Mouse (Mus musculus) cerebellum, adult 2 months (tissue): Measurements from ENCODE around the gene Pabpn1l. TPM values are rescaled to one million over a fixed set of nuclear protein-coding genes. Genes with fewer than 3 reads are reported as not detected.
A peak's percentile ranks its signal among the peaks of the same experiment; 100 is the strongest.

Experiments used
- DNase-seq, 2 experiments: peaks; one replicate each; pipeline ENCODE4 v3.0.0; 2021
- H3K27ac ChIP-seq: fragments of 200-500 bp; 2 replicates; pipeline ENCODE4 v1.5.1; 2012; ENCODE audit warnings: low read length, control low read depth, inconsistent platforms; ENCODE audit not compliant: insufficient read depth
- H3K27me3 ChIP-seq: fragments of 200-500 bp; 2 replicates; pipeline ENCODE4 v1.6.1; 2012; ENCODE audit warnings: inconsistent platforms, mild to moderate bottlenecking, low read length, moderate library complexity; ENCODE audit not compliant: control insufficient read depth, insufficient read depth
- H3K4me1 ChIP-seq: fragments of 200-500 bp; 2 replicates; pipeline ENCODE4 v1.6.1; 2011; ENCODE audit warnings: low read length; ENCODE audit not compliant: control insufficient read depth, insufficient read depth
- H3K4me3 ChIP-seq: fragments of 200-500 bp; replicated peaks from 2 replicates; pipeline ENCODE3; 2011; ENCODE audit warnings: mild to moderate bottlenecking, low read depth, low read length, control low read depth; ENCODE audit not compliant: insufficient read depth
- CTCF ChIP-seq: fragments of 200-500 bp; IDR thresholded peaks from 2 replicates; pipeline ENCODE4 v1.5.1; 2011; ENCODE audit warnings: low read depth, mild to moderate bottlenecking, control low read depth, low read length, moderate library complexity, borderline replicate concordance; ENCODE audit not compliant: insufficient read depth
- POLR2A ChIP-seq: fragments of 200-500 bp; IDR thresholded peaks from 2 replicates; pipeline ENCODE4 v1.6.1; 2011; ENCODE audit warnings: low read length, control low read depth, borderline replicate concordance; ENCODE audit not compliant: insufficient read depth
- WGBS: fragments of 180-500 bp; shearing (Covaris S2); methylation state at CpG from one replicate; pipeline ENCODE4 v1.1.7; 2018; 5-methylcytosine and 5-hydroxymethylcytosine counted together
- polyA plus RNA-seq: library from polyadenylated mRNA; depleted of rRNA; stranded (reverse); fragments of >200 nt; gene quantifications from 2 replicates; pipeline ENCODE4 v1.2.3, GENCODE M21; 2012

The Pabpn1l gene
- polyA plus RNA-seq, 1 experiment, result not detected

DNA sequence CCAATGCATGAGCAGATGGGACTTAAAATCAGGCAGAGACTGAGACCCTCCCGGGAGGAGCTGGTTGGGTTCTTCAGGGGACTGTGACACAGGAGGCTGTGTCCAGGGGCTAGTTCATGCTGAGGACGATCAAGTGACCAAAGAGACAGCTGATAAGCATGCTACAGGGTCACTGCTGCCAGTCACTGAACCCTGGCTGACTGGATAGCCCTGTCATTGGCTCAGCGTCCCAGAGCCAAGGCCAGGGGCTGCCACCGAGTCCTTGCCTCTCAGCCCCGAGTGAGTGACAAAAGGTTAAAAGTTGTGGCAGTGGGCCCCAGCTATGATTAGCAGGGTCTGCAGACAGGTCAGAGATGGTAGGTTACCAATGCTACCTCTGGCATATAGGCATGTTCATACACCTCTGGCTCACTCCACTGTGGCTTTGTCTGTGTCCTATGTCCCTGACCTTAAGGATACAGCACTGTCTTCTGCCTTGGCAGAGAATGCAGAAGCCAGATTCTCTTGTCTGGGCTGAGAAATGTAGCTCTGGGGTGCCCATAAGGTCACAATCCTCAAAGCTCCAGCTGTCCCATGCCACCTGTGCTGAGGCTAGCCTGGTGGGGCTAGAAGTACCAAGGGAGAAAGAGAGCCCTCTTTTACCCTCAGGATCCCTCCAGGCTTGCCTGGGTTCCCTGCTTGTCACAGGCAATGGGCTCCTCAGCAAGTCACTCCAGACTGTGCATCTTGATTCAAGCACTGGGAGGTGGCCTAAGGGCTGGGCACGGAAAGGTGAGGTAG, 21.8 kb upstream of the Pabpn1l start:
- TF ChIP-seq CTCF (no peak), POLR2A (no peak)
- Histone ChIP-seq H3K27ac (no peak overlapping the region), H3K4me3 (no peak overlapping the region), H3K4me1 (peaks cover 47% of the 10 kb centered on the region), H3K27me3 (no peaks in the 10 kb centered on the region)
- WGBS, result 53% methylated on average over 6 of the region's 6 CpGs
- DNase-seq, result no peak

DNA sequence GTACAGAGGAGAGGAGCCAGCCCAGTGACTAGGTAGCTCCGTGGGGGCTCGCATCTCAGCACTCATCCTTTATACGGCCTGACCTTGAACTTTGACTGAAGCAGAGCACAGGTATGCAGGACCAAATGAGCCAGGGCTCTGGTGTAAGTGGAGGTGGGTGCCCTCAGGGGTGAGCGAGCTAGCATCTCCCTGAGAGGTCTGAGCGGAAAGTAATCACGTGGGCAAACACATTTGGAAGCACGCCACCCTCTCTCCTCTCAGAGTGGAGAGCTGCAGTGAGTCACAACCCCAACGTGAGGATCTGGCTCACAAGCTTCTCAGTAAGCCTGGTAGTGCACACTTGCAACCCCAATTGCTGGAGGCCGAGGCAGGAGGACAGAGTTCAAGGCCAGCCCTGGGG, 19.5 kb upstream of the Pabpn1l start:
- Histone ChIP-seq H3K27me3 (no peaks in the 10 kb centered on the region), H3K27ac (no peak overlapping the region), H3K4me3 (no peak overlapping the region), H3K4me1 (peaks cover 56% of the 10 kb centered on the region)
- 22% methylated on average over 9 of the region's 9 CpGs for WGBS
- DNase-seq, result peak; percentile 64 to 75
- TF ChIP-seq CTCF (no peak), POLR2A (no peak)

- Histone ChIP-seq H3K27me3 (no peaks in the 10 kb centered on the region), H3K4me1 (peaks cover 62% of the 10 kb centered on the region), H3K27ac (no peak overlapping the region), H3K4me3 (no peak overlapping the region)
- TF ChIP-seq POLR2A (no peak), CTCF (no peak)
- 55% methylated on average over 15 of the region's 15 CpGs for WGBS
- no peak for DNase-seq
These were observed 18.9 kb upstream of the Pabpn1l start for GRCm38 (mm10) chr8:122641406-122641805.

DNA sequence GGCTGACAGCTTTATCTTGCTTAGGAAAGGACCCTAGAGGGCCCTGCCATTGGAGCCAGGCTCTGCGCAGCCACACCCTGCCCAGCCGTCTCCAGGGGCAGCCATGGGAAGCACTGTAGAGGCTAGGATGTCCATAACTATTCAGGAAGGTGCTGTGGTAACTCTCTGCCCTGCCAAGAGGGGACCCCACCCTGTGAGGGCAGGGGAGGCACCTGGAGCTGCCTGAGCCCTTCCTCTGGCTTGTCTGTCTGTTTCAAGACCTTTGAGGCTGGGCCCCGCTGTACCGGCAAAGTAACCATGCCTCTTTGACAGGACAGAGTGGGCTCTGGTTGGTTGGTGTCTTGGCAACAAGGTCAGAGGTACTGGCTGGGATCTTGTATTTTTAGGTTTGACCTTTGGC, 18.3 kb upstream of the Pabpn1l start:
- no peak for DNase-seq
- WGBS, result 94% methylated on average over 4 of the region's 4 CpGs

DNA sequence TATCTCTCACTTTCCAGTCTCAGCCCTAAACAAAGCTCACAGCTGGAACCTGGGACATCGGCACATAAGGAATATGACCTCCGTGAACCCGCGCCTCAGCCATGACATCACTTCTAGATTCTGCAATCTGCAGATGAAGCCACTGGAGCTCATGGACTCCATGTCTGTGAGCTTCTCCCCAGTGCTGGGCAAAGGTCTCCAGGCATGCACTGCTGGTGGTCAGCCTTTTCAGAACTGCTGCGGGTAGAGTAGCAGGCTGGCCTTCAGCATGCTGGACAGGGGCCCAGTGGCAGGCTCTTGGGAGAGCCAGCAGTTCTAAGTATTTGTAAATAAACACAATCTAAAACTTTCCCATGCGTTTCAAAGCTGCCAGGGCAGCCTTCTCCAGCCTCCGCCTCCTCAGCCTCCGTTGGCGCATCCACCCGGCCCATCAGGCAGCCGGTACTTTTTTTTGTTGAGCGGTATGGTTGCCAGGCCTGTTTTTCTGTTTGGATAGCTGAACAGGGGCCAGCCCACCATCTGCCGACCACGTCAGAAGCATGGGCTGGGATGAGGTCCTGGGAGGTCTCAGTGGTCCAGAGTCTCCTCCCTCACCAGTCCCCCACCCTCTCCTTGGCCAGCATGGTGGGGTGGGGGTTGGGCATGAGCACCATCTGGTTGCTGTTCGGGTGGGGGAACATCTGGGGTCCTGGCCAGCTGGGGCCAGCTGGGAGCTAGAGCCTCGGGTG, 17.1 kb upstream of the Pabpn1l start:
- Histone ChIP-seq H3K4me3 (no peak overlapping the region), H3K4me1 (peaks cover 55% of the 10 kb centered on the region), H3K27ac (peak overlapping the region; percentile 17), H3K27me3 (no peaks in the 10 kb centered on the region)
- no peak for TF ChIP-seq CTCF
- no peak for TF ChIP-seq POLR2A
- WGBS, result 12% methylated on average over 16 of the region's 16 CpGs
- peak; percentile 71 to 80 for DNase-seq

More for the DNA sequence above, 18.3 kb upstream of the Pabpn1l start:
- Histone ChIP-seq H3K27ac (0 out of 2 replicates have a peak overlapping the region, but pooled peaks have one; percentile 17), H3K4me1 (peaks cover 60% of the 10 kb centered on the region), H3K27me3 (no peaks in the 10 kb centered on the region), H3K4me3 (no peak overlapping the region)
- TF ChIP-seq POLR2A, result no peak
- TF ChIP-seq CTCF, result no peak

DNA sequence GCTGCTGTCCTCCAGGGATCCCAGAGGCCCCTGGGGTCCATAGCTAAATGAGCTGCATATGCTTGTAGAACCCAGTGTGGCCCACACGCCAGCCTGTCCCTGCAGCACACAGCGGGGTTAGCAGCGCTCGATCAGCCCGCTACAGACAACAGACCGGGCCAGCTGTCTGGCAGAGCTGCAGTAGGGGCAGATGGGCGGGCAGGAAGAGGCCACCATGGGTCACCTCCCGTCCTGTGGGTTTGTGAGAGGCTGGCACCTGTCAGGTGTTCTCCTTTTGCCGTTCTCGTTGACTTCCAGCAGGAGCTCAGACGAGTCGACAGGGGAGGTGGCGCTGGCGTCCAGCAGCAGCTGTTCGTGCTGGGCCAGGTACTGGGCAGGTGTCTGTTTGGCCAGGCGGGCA, 16.1 kb upstream of the Pabpn1l start:
- Histone ChIP-seq H3K27ac (0 out of 2 replicates have a peak overlapping the region, but pooled peaks have one; percentile 2), H3K4me1 (peaks cover 53% of the 10 kb centered on the region), H3K27me3 (no peaks in the 10 kb centered on the region), H3K4me3 (no peak overlapping the region)
- 14% methylated on average over 16 of the region's 16 CpGs for WGBS
- TF ChIP-seq CTCF (no peak), POLR2A (no peak)
- peak; percentile 66 to 68 for DNase-seq

DNA sequence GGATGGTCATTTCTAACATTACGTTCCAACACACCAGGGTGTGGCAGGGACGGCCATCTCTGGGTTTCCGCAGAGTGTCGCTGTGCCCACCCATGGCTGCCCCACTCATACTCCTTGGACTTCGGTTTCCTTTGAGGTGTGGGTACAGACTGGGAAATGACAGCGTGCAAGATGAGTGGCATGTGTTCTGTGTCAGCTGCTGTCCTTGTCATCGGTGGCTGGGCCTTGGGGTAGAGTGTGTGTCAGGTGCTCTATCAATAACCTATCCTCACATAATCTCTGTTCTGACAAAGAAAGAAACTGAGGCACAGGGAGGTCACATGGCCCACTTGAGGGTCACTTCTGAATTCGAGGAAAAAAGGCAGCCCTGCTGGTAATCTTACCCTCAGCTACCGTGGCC, 14.7 kb upstream of the Pabpn1l start:
- no peaks in the 10 kb centered on the region for H3K27me3 ChIP-seq
- H3K4me1 ChIP-seq, result peaks cover 50% of the 10 kb centered on the region
- no peak overlapping the region for H3K27ac ChIP-seq
- WGBS, result 66% methylated on average over 9 of the region's 9 CpGs
- H3K4me3 ChIP-seq, result no peak overlapping the region
- no peak for DNase-seq
- TF ChIP-seq POLR2A (no peak), CTCF (no peak)

DNA sequence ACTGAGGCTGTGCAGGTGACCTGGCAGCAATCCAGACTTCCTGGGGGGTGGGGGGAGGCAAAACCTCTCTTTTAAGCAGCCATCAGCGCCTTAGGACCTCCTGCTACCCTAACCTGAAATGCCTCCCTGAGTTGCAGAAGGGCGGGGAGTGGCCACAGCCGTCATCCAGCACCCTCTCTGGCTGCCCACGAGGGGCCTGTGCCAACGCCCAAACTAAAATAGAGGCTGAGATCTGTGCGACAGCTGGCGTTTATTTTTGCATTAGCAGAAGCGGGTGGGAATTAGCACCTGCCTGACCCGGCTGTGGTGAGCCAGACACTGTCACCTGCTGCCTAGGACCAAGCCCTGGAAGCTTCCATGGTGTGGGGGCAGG, 14.2 kb upstream of the Pabpn1l start:
- TF ChIP-seq POLR2A (no peak), CTCF (no peak)
- peak in 1 of 2 experiments; percentile 38 for DNase-seq
- WGBS, result 17% methylated on average over 9 of the region's 9 CpGs

More for the DNA sequence above, 14.2 kb upstream of the Pabpn1l start:
- no peaks in the 10 kb centered on the region for H3K27me3 ChIP-seq
- no peak overlapping the region for H3K4me3 ChIP-seq
- H3K4me1 ChIP-seq, result peaks cover 49% of the 10 kb centered on the region
- no peak overlapping the region for H3K27ac ChIP-seq
